Mouse (Mus musculus) frontal cortex, adult 2 months (tissue): Measurements from ENCODE around the gene Dmrtc1c2. TPM values are rescaled to one million over a fixed set of nuclear protein-coding genes. Genes with fewer than 3 reads are reported as not detected.
"Not testable (repeated sequence)": the region's sequence is repeated elsewhere in the genome, so short reads cannot be mapped to it uniquely, and the experiment has no call there.

ENCODE experiments used
- DNase-seq, 2 experiments: peaks; one replicate each; pipeline ENCODE4 v3.0.0; 2022; ENCODE audit warnings: low spot score in 1 of 2; ENCODE audit errors: extremely low spot score in 1 of 2
- polyA plus RNA-seq: library from polyadenylated mRNA; depleted of rRNA; stranded (reverse); fragments of >200 nt; gene quantifications from 2 replicates; pipeline ENCODE4 v1.2.3, GENCODE M21; 2012; rRNA removed

The Dmrtc1c2 gene
- not detected in 2 replicates for polyA plus RNA-seq

GRCm38 (mm10) chrX:102854516-102854915 is at the start of gene Dmrtc1c2:
TSS of gene Dmrtc1c2 (minus strand) at chrX:102854616.
- DNase-seq, result not testable (repeated sequence)

- no peak for DNase-seq
These were observed 13.5 kb upstream of the Dmrtc1c2 start, which contains the start of gene 1700031F05Rik for GRCm38 (mm10) chrX:102867871-102868270. TSS of gene 1700031F05Rik (minus strand) at chrX:102867971.

- no peak for DNase-seq
These were observed 42.1 kb downstream of the Dmrtc1c2 start for GRCm38 (mm10) chrX:102812311-102812710.

- not testable (repeated sequence) for DNase-seq
These were observed 51.8 kb downstream of the Dmrtc1c2 start, which contains the start of gene Dmrtc1c1 for GRCm38 (mm10) chrX:102802663-102803062. TSS of gene Dmrtc1c1 (plus strand) at chrX:102802963.

Other genes with a start within 250 kb of the Dmrtc1c2 start
- 13.3 and 14.6 TPM in 2 replicates for gene Phka1, start 210.4 kb downstream of the Dmrtc1c2 start, polyA plus RNA-seq
- gene Gm3880, start 167.6 kb downstream of the Dmrtc1c2 start, polyA plus RNA-seq, result not detected in 2 replicates
- gene Gm9112, start 147.0 kb downstream of the Dmrtc1c2 start, polyA plus RNA-seq, result not detected in 2 replicates
- not detected in 2 replicates for gene Dmrtc1b, start 146.8 kb downstream of the Dmrtc1c2 start, polyA plus RNA-seq
- not detected in 2 replicates for gene Dmrtc1c1, start 51.7 kb downstream of the Dmrtc1c2 start, polyA plus RNA-seq
- not detected in 2 replicates for gene 1700031F05Rik, start 13.4 kb upstream of the Dmrtc1c2 start, polyA plus RNA-seq
- gene Dmrtc1a, start 54.1 kb upstream of the Dmrtc1c2 start, polyA plus RNA-seq, result 8.8 and 10.3 TPM in 2 replicates
- gene 1700011M02Rik, start 54.3 kb upstream of the Dmrtc1c2 start, polyA plus RNA-seq, result not detected in 2 replicates
- gene 1700018G05Rik, start 73.8 kb upstream of the Dmrtc1c2 start, polyA plus RNA-seq, result not detected in 2 replicates